Mouse (Mus musculus): ENCODE data around the gene Igf1.

- no peak for TF ChIP-seq EP300 (IDR thresholded peaks at IDR 0.05)
- no peak for TF ChIP-seq CTCF (IDR thresholded peaks at IDR 0.05)
Measured at GRCm38 (mm10) chr10:87860181-87861103, 2.4 kb downstream of the Igf1 start.
